Mouse (Mus musculus) left cerebral cortex, adult 9 months (tissue): Measurements from ENCODE around the gene Spdl1.

Experiments
- DNase-seq, 2 experiments: peaks; one replicate each; pipeline ENCODE4 v3.0.0; 2022; ENCODE audit warnings: low spot score in 2 of 2

The Spdl1 gene

GRCm38 (mm10) chr11:34759582-34759981 lies 73.9 kb downstream of the Spdl1 start:
- no peak for DNase-seq
